Mouse (Mus musculus) lung, adult 2 months (tissue): Measurements from ENCODE around the gene Hist2h3c1.
"Not testable (repeated sequence)": the region's sequence is repeated elsewhere in the genome, so short reads cannot be mapped to it uniquely, and the experiment has no call there.

Experiments
- CTCF ChIP-seq: fragments of 200-500 bp; IDR thresholded peaks from 2 replicates; pipeline ENCODE4 v1.5.1; 2011; ENCODE audit warnings: mild to moderate bottlenecking, low read length, control low read depth; ENCODE audit not compliant: insufficient read depth
- POLR2A ChIP-seq: fragments of 200-500 bp; IDR thresholded peaks from 2 replicates; pipeline ENCODE4 v1.6.1; 2011; ENCODE audit warnings: low read depth, mild to moderate bottlenecking, control low read depth, low read length, borderline replicate concordance; ENCODE audit errors: extremely low read depth

DNA sequence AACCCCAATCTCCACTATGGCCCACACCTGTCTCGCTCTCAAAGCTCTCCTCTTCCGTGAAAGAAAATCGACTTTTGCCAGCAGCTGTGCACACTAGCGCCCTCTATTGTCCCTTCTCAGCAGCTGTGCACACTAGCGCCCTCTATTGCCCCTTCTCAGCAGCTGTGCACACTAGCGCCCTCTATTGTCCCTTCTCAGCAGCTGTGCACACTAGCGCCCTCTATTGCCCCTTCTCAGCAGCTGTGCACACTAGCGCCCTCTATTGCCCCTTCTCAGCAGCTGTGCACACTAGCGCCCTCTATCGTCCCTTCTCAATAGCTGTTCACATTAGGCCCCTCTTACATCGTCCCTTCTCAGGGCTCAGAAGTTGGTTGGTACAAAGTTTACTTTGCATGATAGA, 40.8 kb downstream of the Hist2h3c1 start:
- TF ChIP-seq CTCF, result peak; percentile 61
- not testable (repeated sequence) for TF ChIP-seq POLR2A
